In the genomic region with DNA sequence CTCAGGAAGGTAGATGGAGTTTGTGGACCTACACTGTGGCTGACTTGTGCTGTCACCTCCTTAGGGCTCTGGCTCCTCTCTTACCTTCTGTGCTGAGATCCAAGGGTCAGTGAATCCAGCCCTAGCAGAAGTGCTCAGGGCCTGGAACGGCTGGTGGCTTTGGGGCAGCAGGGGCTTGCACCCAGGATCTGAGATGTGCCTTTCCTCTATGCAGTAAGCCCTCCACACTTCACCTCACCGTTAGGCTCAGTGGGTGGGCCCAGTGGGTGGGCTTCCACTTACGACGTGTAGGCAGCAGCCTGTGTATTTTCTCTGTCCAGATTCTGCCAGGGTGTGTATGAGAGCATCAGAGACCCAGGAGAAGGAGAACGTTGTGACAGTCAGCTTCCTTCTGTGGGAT, we compare ENCODE assay signal across 8 mouse cellular contexts. TPM values are rescaled to one million over a fixed set of nuclear protein-coding genes. Genes with fewer than 3 reads are reported as not detected.
DNase-seq lines count a peak whose midpoint lies in the region; ATAC-seq and TF ChIP-seq lines count a peak whose summit lies in the region.

No protein-coding gene starts in this region.

- no peak for DNase-seq in heart, adult 8-10 months (ENCODE audit: low spot score)
- DNase-seq in hindbrain, postnatal 0 days (ENCODE audit: low spot score) = no peak
- DNase-seq in midbrain, embryonic 14.5 days = no peak
- DNase-seq in testis, postnatal 10 days (ENCODE audit: low spot score) = no peak
- no peak for DNase-seq in urinary bladder, adult 18-20 months (ENCODE audit: low spot score in 2 of 2)
- DNase-seq in adrenal gland, postnatal 14 days = no peak

- TF ChIP-seq CTCF in hindbrain, postnatal 0 days (IDR thresholded peaks at IDR 0.05; ENCODE audit: low read depth) = no peak

- no peak for ATAC-seq in heart, embryonic 14.5 days (ENCODE audit: insufficient number of reproducible peaks, insufficient read depth, low FRiP score, low read depth)
- peak; percentile 40 for ATAC-seq in erythroblast, adult 5-6 weeks (replicated peaks; ENCODE audit: low FRiP score, poor library complexity, severe bottlenecking)
- no peak for ATAC-seq in hindbrain, postnatal 0 days
- ATAC-seq in midbrain, embryonic 14.5 days (ENCODE audit: low FRiP score, low TSS enrichment) = peak; percentile 31; the same call in 1 of the 2 replicates

- H3K27ac ChIP-seq in heart, embryonic 14.5 days (replicated peaks in 1 of 2; ENCODE audit: control insufficient read depth in 1 of 2, insufficient read depth in 1 of 2, low read depth in 2 of 2, low read length in 2 of 2) = no peak overlapping the region
- H3K27ac ChIP-seq in hindbrain, postnatal 0 days = peak overlapping the region; percentile 43; the same call in 1 of the 2 replicates
- H3K27ac ChIP-seq in midbrain, embryonic 14.5 days (replicated peaks; ENCODE audit: low read depth, low read length) = 0 out of 2 replicates have a peak overlapping the region, but pooled peaks have one; percentile 26

- H3K4me3 ChIP-seq in heart, embryonic 14.5 days (ENCODE audit: control insufficient read depth in 1 of 2, insufficient read depth in 1 of 2, low read depth in 1 of 2, low read length in 2 of 2) = no peak overlapping the region
- no peak overlapping the region for H3K4me3 ChIP-seq in hindbrain, postnatal 0 days (ENCODE audit: low read length)
- H3K4me3 ChIP-seq in midbrain, embryonic 14.5 days (replicated peaks; ENCODE audit: low read depth, low read length) = no peak overlapping the region

- H3K4me1 ChIP-seq in heart, embryonic 14.5 days (ENCODE audit: control insufficient read depth in 2 of 2, insufficient read depth in 2 of 2, low read length in 2 of 2) = 0 out of 4 replicates have a peak, but pooled peaks cover 0 to 6% of the 10 kb centered on the region in 2 experiments
- 0 out of 2 replicates have a peak, but pooled peaks cover 3% of the 10 kb centered on the region for H3K4me1 ChIP-seq in hindbrain, postnatal 0 days (ENCODE audit: insufficient read depth, low read length)
- 0 out of 2 replicates have a peak, but pooled peaks cover 4% of the 10 kb centered on the region for H3K4me1 ChIP-seq in midbrain, embryonic 14.5 days (ENCODE audit: control insufficient read depth, insufficient read depth, low read length)

- no peaks in the 10 kb centered on the region for H3K9me3 ChIP-seq in heart, embryonic 14.5 days (ENCODE audit: control insufficient read depth, low read length)
- H3K9me3 ChIP-seq in hindbrain, postnatal 0 days (ENCODE audit: low read length) = no peaks in the 10 kb centered on the region
- H3K9me3 ChIP-seq in midbrain, embryonic 14.5 days (ENCODE audit: control insufficient read depth, low read length) = no peaks in the 10 kb centered on the region

- 69% methylated on average over 5 of the region's 5 CpGs for WGBS in heart, embryonic 14.5 days
- 49% methylated on average over 5 of the region's 5 CpGs for WGBS in hindbrain, postnatal 0 days
- 57% methylated on average over 5 of the region's 5 CpGs for WGBS in midbrain, embryonic 14.5 days

- H3K36me3 ChIP-seq in heart, embryonic 14.5 days (ENCODE audit: control insufficient read depth, insufficient read depth, low read length) = peaks cover 21% of the 10 kb centered on the region; the same call in 1 of the 2 replicates
- H3K36me3 ChIP-seq in hindbrain, postnatal 0 days (ENCODE audit: insufficient read depth, low read length) = peaks cover 7% of the 10 kb centered on the region; the same call in 1 of the 2 replicates
- H3K36me3 ChIP-seq in midbrain, embryonic 14.5 days (ENCODE audit: control insufficient read depth, insufficient read depth, low read length) = peaks cover 19% of the 10 kb centered on the region

- H3K4me2 ChIP-seq in heart, embryonic 14.5 days (ENCODE audit: low read length) = 0 out of 2 replicates have a peak overlapping the region, but pooled peaks have one; percentile 43
- H3K4me2 ChIP-seq in hindbrain, postnatal 0 days (ENCODE audit: low read depth, low read length) = peak overlapping the region; percentile 26
- peak overlapping the region; percentile 45 for H3K4me2 ChIP-seq in midbrain, embryonic 14.5 days (ENCODE audit: low read length)

- H3K9ac ChIP-seq in heart, embryonic 14.5 days (ENCODE audit: low read length) = peak overlapping the region; percentile 50; the same call in 1 of the 2 replicates
- no peak overlapping the region for H3K9ac ChIP-seq in hindbrain, postnatal 0 days (replicated peaks; ENCODE audit: low read length)
- peak overlapping the region; percentile 23; the same call in 1 of the 2 replicates for H3K9ac ChIP-seq in midbrain, embryonic 14.5 days (replicated peaks; ENCODE audit: low read length)

- no peaks in the 10 kb centered on the region for H3K27me3 ChIP-seq in heart, embryonic 14.5 days (ENCODE audit: control insufficient read depth, insufficient read depth, low read length)
- H3K27me3 ChIP-seq in hindbrain, postnatal 0 days (ENCODE audit: insufficient read depth, low read length) = no peaks in the 10 kb centered on the region
- H3K27me3 ChIP-seq in midbrain, embryonic 14.5 days (ENCODE audit: control insufficient read depth, insufficient read depth, low read length) = no peaks in the 10 kb centered on the region

RNA-seq across cellular contexts. Expression of a gene that starts 19.9 kb away (rescaled TPM):
- polyA plus RNA-seq in heart, embryonic 14.5 days (2014; fragmentation: Nextera tagmentation; extraction: Ambion mirVana) = 49.7 and 51.0 TPM in 2 replicates
- 10 to 100 TPM; 33.7 to 37.7 (median 35.0) TPM for total RNA-seq in heart, adult 8-10 months (2022)
- 10.6 and 13.4 TPM in 2 replicates for total RNA-seq in erythroblast, adult 5-6 weeks (2015; ENCODE audit: low replicate concordance)
- 5.8 and 11.0 TPM in 2 replicates for total RNA-seq in erythroblast, adult 5-6 weeks (2017; ENCODE audit: low replicate concordance)
- 23.6 and 28.1 TPM in 2 replicates for total RNA-seq in hindbrain, postnatal 0 days (2014; rRNA removed)
- 60.3 and 63.9 TPM in 2 replicates for polyA plus RNA-seq in hindbrain, postnatal 0 days (2015; fragmentation: Nextera tagmentation; extraction: Ambion mirVana)
- polyA plus RNA-seq in midbrain, embryonic 14.5 days (2014; fragmentation: Nextera tagmentation; extraction: Ambion mirVana) = 57.6 and 66.0 TPM in 2 replicates
- total RNA-seq in adrenal gland, postnatal 14 days (2021) = 72.5 and 73.3 TPM in 2 replicates

RNA-seq across cellular contexts. Expression of a gene that starts 19.9 kb away (rescaled TPM):
- 42.1 and 42.6 TPM in 2 replicates for polyA plus RNA-seq in heart, embryonic 14.5 days (2014; fragmentation: Nextera tagmentation; extraction: Ambion mirVana)
- 10 to 100 TPM; 18.9 to 20.1 (median 19.6) TPM for total RNA-seq in heart, adult 8-10 months (2022)
- 5.4 and 6.1 TPM in 2 replicates for total RNA-seq in erythroblast, adult 5-6 weeks (2015; ENCODE audit: low replicate concordance)
- 5.8 and 7.2 TPM in 2 replicates for total RNA-seq in erythroblast, adult 5-6 weeks (2017; ENCODE audit: low replicate concordance)
- total RNA-seq in hindbrain, postnatal 0 days (2014; rRNA removed) = 21.1 and 22.7 TPM in 2 replicates
- 60.1 and 64.3 TPM in 2 replicates for polyA plus RNA-seq in hindbrain, postnatal 0 days (2015; fragmentation: Nextera tagmentation; extraction: Ambion mirVana)
- 67.3 and 72.9 TPM in 2 replicates for polyA plus RNA-seq in midbrain, embryonic 14.5 days (2014; fragmentation: Nextera tagmentation; extraction: Ambion mirVana)
- total RNA-seq in adrenal gland, postnatal 14 days (2021) = 32.5 and 34.6 TPM in 2 replicates

RNA-seq across cellular contexts. Expression of a gene that starts 25.7 kb away (rescaled TPM):
- 98.9 and 118 TPM in 2 replicates for polyA plus RNA-seq in heart, embryonic 14.5 days (2014; fragmentation: Nextera tagmentation; extraction: Ambion mirVana)
- total RNA-seq in heart, adult 8-10 months (2022) = 10 to 100 TPM; 73.6 to 90.4 (median 83.5) TPM
- total RNA-seq in erythroblast, adult 5-6 weeks (2015; ENCODE audit: low replicate concordance) = 3.8 and 13.1 TPM in 2 replicates
- 12.9 and 21.9 TPM in 2 replicates for total RNA-seq in erythroblast, adult 5-6 weeks (2017; ENCODE audit: low replicate concordance)
- total RNA-seq in hindbrain, postnatal 0 days (2014; rRNA removed) = 421 and 496 TPM in 2 replicates
- 583 and 600 TPM in 2 replicates for polyA plus RNA-seq in hindbrain, postnatal 0 days (2015; fragmentation: Nextera tagmentation; extraction: Ambion mirVana)
- 621 and 628 TPM in 2 replicates for polyA plus RNA-seq in midbrain, embryonic 14.5 days (2014; fragmentation: Nextera tagmentation; extraction: Ambion mirVana)
- total RNA-seq in adrenal gland, postnatal 14 days (2021) = 99.9 and 115 TPM in 2 replicates

RNA-seq across cellular contexts. Expression of a gene that starts 55.0 kb away (rescaled TPM):
- 3.1 and 5.5 TPM in 2 replicates for polyA plus RNA-seq in heart, embryonic 14.5 days (2014; fragmentation: Nextera tagmentation; extraction: Ambion mirVana)
- total RNA-seq in heart, adult 8-10 months (2022) = 1 to 10 TPM; 4.0 to 5.9 (median 4.9) TPM
- total RNA-seq in erythroblast, adult 5-6 weeks (2015; ENCODE audit: low replicate concordance) = 3.1 and 5.6 TPM in 2 replicates
- 0.84 and 3.7 TPM in 2 replicates for total RNA-seq in erythroblast, adult 5-6 weeks (2017; ENCODE audit: low replicate concordance)
- total RNA-seq in hindbrain, postnatal 0 days (2014; rRNA removed) = 29.7 and 32.7 TPM in 2 replicates
- polyA plus RNA-seq in hindbrain, postnatal 0 days (2015; fragmentation: Nextera tagmentation; extraction: Ambion mirVana) = 9.2 TPM in 2 replicates
- 7.0 and 8.0 TPM in 2 replicates for polyA plus RNA-seq in midbrain, embryonic 14.5 days (2014; fragmentation: Nextera tagmentation; extraction: Ambion mirVana)
- total RNA-seq in adrenal gland, postnatal 14 days (2021) = 14.2 and 15.5 TPM in 2 replicates

Comparison
In these comparisons a context has a peak if more than half of its experiments do, and no peak if none do; other contexts are left out.
1. ATAC-seq: peak in erythroblast, adult 5-6 weeks (single experiment) and midbrain, embryonic 14.5 days (single experiment); none in heart, embryonic 14.5 days (single experiment) and hindbrain, postnatal 0 days (single experiment).
2. H3K27ac ChIP-seq: peak in hindbrain, postnatal 0 days (single experiment) and midbrain, embryonic 14.5 days (single experiment); none in heart, embryonic 14.5 days (0 of 2).
3. Peak in every context shown above with its lines, with median percentiles within 50 percentile points of each other: H3K4me2 ChIP-seq.